Mouse (Mus musculus): Measurements from ENCODE around the gene Pip4p1. TPM values are rescaled to one million over a fixed set of nuclear protein-coding genes. Genes with fewer than 3 reads are reported as not detected.

Pip4p1 gene
- polyA plus RNA-seq, 1 experiment from 2014 or later = 58.0 TPM

Other genes starting within 250 kb of the Pip4p1 start
- gene Olfr747, start 237.7 kb downstream of the Pip4p1 start, polyA plus RNA-seq (2015; fragmentation: Nextera tagmentation; extraction: Ambion mirVana) = not detected in 2 replicates
- gene Olfr748, start 223.5 kb downstream of the Pip4p1 start, polyA plus RNA-seq (2015; fragmentation: Nextera tagmentation; extraction: Ambion mirVana) = not detected in 2 replicates
- gene Olfr749, start 185.8 kb downstream of the Pip4p1 start, polyA plus RNA-seq (2015; fragmentation: Nextera tagmentation; extraction: Ambion mirVana) = not detected in 2 replicates
- 52.6 and 60.4 TPM in 2 replicates for gene Ttc5, start 145.3 kb downstream of the Pip4p1 start, polyA plus RNA-seq (2015; fragmentation: Nextera tagmentation; extraction: Ambion mirVana)
- not detected in 2 replicates for gene Ccnb1ip1, start 123.1 kb downstream of the Pip4p1 start, polyA plus RNA-seq (2015; fragmentation: Nextera tagmentation; extraction: Ambion mirVana)
- 56.4 and 60.6 TPM in 2 replicates for gene Parp2, start 123.0 kb downstream of the Pip4p1 start, polyA plus RNA-seq (2015; fragmentation: Nextera tagmentation; extraction: Ambion mirVana)
- gene Tep1, start 60.3 kb downstream of the Pip4p1 start, polyA plus RNA-seq (2015; fragmentation: Nextera tagmentation; extraction: Ambion mirVana) = 12.6 and 16.0 TPM in 2 replicates
- gene Klhl33, start 33.3 kb downstream of the Pip4p1 start, polyA plus RNA-seq (2015; fragmentation: Nextera tagmentation; extraction: Ambion mirVana) = 0.21 and 0.23 TPM in 2 replicates
- gene Osgep, start 6.0 kb downstream of the Pip4p1 start, polyA plus RNA-seq (2015; fragmentation: Nextera tagmentation; extraction: Ambion mirVana) = 131 and 133 TPM in 2 replicates
- gene Apex1, start 5.9 kb downstream of the Pip4p1 start, polyA plus RNA-seq (2015; fragmentation: Nextera tagmentation; extraction: Ambion mirVana) = 208 and 232 TPM in 2 replicates
- 111 and 116 TPM in 2 replicates for gene Pnp, start 226 bp upstream of the Pip4p1 start, polyA plus RNA-seq (2015; fragmentation: Nextera tagmentation; extraction: Ambion mirVana)
- not detected in 2 replicates for gene Gm49342, start 13.7 kb upstream of the Pip4p1 start, polyA plus RNA-seq (2015; fragmentation: Nextera tagmentation; extraction: Ambion mirVana)
- gene Pnp2, start 25.1 kb upstream of the Pip4p1 start, polyA plus RNA-seq (2015; fragmentation: Nextera tagmentation; extraction: Ambion mirVana) = 3.7 and 5.3 TPM in 2 replicates
- 0.20 and 0.29 TPM in 2 replicates for gene Rnase10, start 76.9 kb upstream of the Pip4p1 start, polyA plus RNA-seq (2015; fragmentation: Nextera tagmentation; extraction: Ambion mirVana)
- not detected in 2 replicates for gene Rnase9, start 111.0 kb upstream of the Pip4p1 start, polyA plus RNA-seq (2015; fragmentation: Nextera tagmentation; extraction: Ambion mirVana)
- gene Rnase11, start 119.3 kb upstream of the Pip4p1 start, polyA plus RNA-seq (2015; fragmentation: Nextera tagmentation; extraction: Ambion mirVana) = not detected in 2 replicates
- 0.37 and 0.54 TPM in 2 replicates for gene Rnase12, start 126.8 kb upstream of the Pip4p1 start, polyA plus RNA-seq (2015; fragmentation: Nextera tagmentation; extraction: Ambion mirVana)
- gene Olfr750, start 143.6 kb upstream of the Pip4p1 start, polyA plus RNA-seq (2015; fragmentation: Nextera tagmentation; extraction: Ambion mirVana) = not detected in 2 replicates
- gene Rnase4, start 160.2 kb upstream of the Pip4p1 start, polyA plus RNA-seq (2015; fragmentation: Nextera tagmentation; extraction: Ambion mirVana) = 288 and 336 TPM in 2 replicates
- 76.1 and 85.7 TPM in 2 replicates for gene Ang, start 160.3 kb upstream of the Pip4p1 start, polyA plus RNA-seq (2015; fragmentation: Nextera tagmentation; extraction: Ambion mirVana)
- gene Eddm3b, start 183.6 kb upstream of the Pip4p1 start, polyA plus RNA-seq (2015; fragmentation: Nextera tagmentation; extraction: Ambion mirVana) = not detected in 2 replicates
- gene Rnase6, start 193.1 kb upstream of the Pip4p1 start, polyA plus RNA-seq (2015; fragmentation: Nextera tagmentation; extraction: Ambion mirVana) = 1.5 and 1.6 TPM in 2 replicates
- gene Rnase1, start 215.9 kb upstream of the Pip4p1 start, polyA plus RNA-seq (2015; fragmentation: Nextera tagmentation; extraction: Ambion mirVana) = 107 and 192 TPM in 2 replicates
- gene Rnase2b, start 231.4 kb upstream of the Pip4p1 start, polyA plus RNA-seq (2015; fragmentation: Nextera tagmentation; extraction: Ambion mirVana) = not detected in 2 replicates